Mouse (Mus musculus) lung, postnatal 0 days (tissue): ENCODE data around the gene Ddr1.

Experiments used
- CTCF ChIP-seq: IDR thresholded peaks from 2 replicates; pipeline ENCODE4 v1.5.1; 2016; ENCODE audit warnings: antibody characterized with exemption, mild to moderate bottlenecking
- EP300 ChIP-seq: IDR thresholded peaks from 2 replicates; pipeline ENCODE4 v1.6.1; 2016; ENCODE audit warnings: antibody characterized with exemption, mild to moderate bottlenecking, control low read depth

- no peak for TF ChIP-seq CTCF
- no peak for TF ChIP-seq EP300
Observed at GRCm38 (mm10) chr17:35639352-35639751, 65.1 kb downstream of the Ddr1 start.
